Comparison of ENCODE assay signal across 8 mouse cellular contexts in the genomic region with DNA sequence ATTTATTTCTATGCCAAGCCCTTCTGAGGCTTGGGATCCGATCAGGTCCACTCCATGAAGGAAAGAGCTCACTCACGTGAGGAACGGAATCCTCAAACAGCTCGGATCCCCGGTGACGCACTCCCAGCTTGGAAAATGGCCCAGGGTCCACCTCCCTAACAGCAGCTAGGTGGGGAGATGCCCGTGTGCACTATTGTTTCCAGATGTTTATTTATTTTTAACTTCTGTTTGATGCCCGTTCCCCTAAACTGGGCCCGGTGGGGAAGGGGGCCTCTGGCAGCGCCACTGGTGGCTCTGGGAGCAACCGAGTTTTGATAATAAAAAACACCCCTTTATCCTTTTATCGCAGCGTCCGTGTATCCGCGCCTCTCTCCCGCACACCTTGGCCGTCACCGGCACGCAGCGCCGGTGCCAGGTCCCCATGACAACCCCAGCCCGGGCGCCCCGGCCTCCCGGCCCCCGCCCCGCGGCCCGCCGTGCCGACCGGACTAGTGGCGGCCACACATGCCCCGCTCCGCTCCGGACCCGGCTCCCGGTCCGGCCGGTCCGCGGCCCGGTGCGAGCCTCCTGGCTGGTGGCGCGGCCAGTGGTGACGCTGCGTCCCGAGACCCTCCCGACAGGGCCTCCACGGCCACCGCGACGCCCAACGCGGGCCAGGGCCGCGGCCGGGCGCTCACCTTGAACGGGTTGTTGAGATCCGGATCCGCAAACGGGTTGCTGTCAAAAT. TPM values are rescaled to one million over a fixed set of nuclear protein-coding genes. Genes with fewer than 3 reads are reported as not detected.
A peak's percentile ranks its signal among the peaks of the same experiment; 100 is the strongest.
DNase-seq lines count a peak whose midpoint lies in the region; ATAC-seq and TF ChIP-seq lines count a peak whose summit lies in the region.

No protein-coding gene starts in this region.

- in situ Hi-C loops in ES-E14 (cut with MboI; ENCODE audit: low sequenced_read_pairs in 2 of 2, unreplicated experiment in 2 of 2) = no loop called here

- H3K9ac ChIP-seq in ES-E14 (ENCODE audit: insufficient read depth, low read depth, low read length, poor library complexity, severe bottlenecking) = peak overlapping the region; percentile 80
- peak overlapping the region; percentile 94 for H3K9ac ChIP-seq in embryonic facial prominence, embryonic 15.5 days
- peak overlapping the region; percentile 83 for H3K9ac ChIP-seq in heart, postnatal 0 days (replicated peaks; ENCODE audit: low read depth, low read length)

- H3K4me3 ChIP-seq in ES-E14 (ENCODE audit: insufficient read depth in 1 of 2, low read depth in 1 of 2, low read length in 2 of 2, poor library complexity in 1 of 2, severe bottlenecking in 1 of 2) = peak overlapping the region; percentile 93 to 95
- H3K4me3 ChIP-seq in embryonic facial prominence, embryonic 15.5 days (replicated peaks) = peak overlapping the region; percentile 91
- peak overlapping the region; percentile 72 for H3K4me3 ChIP-seq in heart, postnatal 0 days (ENCODE audit: low read depth, low read length)

- H3K4me1 ChIP-seq in ES-E14 (ENCODE audit: control insufficient read depth in 2 of 2, insufficient read depth in 2 of 2, low read length in 2 of 2, poor library complexity in 1 of 2) = no peaks in the 10 kb centered on the region
- H3K4me1 ChIP-seq in embryonic facial prominence, embryonic 15.5 days = peaks cover 13% of the 10 kb centered on the region; the same call in 1 of the 2 replicates
- peaks cover 10% of the 10 kb centered on the region for H3K4me1 ChIP-seq in heart, postnatal 0 days (ENCODE audit: control insufficient read depth, insufficient read depth)

- H3K27ac ChIP-seq in ES-E14 (ENCODE audit: insufficient read depth, low read depth, low read length, poor library complexity, severe bottlenecking) = no peak overlapping the region
- peak overlapping the region; percentile 88 for H3K27ac ChIP-seq in embryonic facial prominence, embryonic 15.5 days (replicated peaks)
- peak overlapping the region; percentile 69 for H3K27ac ChIP-seq in heart, postnatal 0 days (ENCODE audit: low read depth)

- H3K4me2 ChIP-seq in embryonic facial prominence, embryonic 15.5 days (replicated peaks) = peak overlapping the region; percentile 79
- H3K4me2 ChIP-seq in heart, postnatal 0 days (ENCODE audit: low read depth, low read length) = peak overlapping the region; percentile 73

- no peaks in the 10 kb centered on the region for H3K36me3 ChIP-seq in ES-E14 (ENCODE audit: control insufficient read depth, insufficient read depth, low read length, poor library complexity, severe bottlenecking)
- H3K36me3 ChIP-seq in embryonic facial prominence, embryonic 15.5 days = no peaks in the 10 kb centered on the region
- H3K36me3 ChIP-seq in heart, postnatal 0 days (replicated peaks; ENCODE audit: control insufficient read depth, insufficient read depth, low read length) = no peaks in the 10 kb centered on the region

- no peak; the same call in 1 of the 2 replicates for ATAC-seq in embryonic facial prominence, embryonic 15.5 days (ENCODE audit: insufficient number of reproducible peaks, low FRiP score, low TSS enrichment, low read depth)
- peak; percentile 49 for ATAC-seq in heart, postnatal 0 days (ENCODE audit: insufficient read depth, low read depth)

- H3K9me3 ChIP-seq in ES-E14 (ENCODE audit: control insufficient read depth, insufficient read depth, low read depth, low read length) = no peaks in the 10 kb centered on the region
- no peaks in the 10 kb centered on the region for H3K9me3 ChIP-seq in embryonic facial prominence, embryonic 15.5 days (replicated peaks)
- no peaks in the 10 kb centered on the region for H3K9me3 ChIP-seq in heart, postnatal 0 days (replicated peaks; ENCODE audit: control insufficient read depth, low read length)

- TF ChIP-seq CTCF in heart, postnatal 0 days (IDR thresholded peaks at IDR 0.05; ENCODE audit: low read depth) = no peak

- H3K27me3 ChIP-seq in embryonic facial prominence, embryonic 15.5 days = no peaks in the 10 kb centered on the region
- H3K27me3 ChIP-seq in heart, postnatal 0 days (ENCODE audit: control insufficient read depth, insufficient read depth, low read length) = no peaks in the 10 kb centered on the region

- WGBS in embryonic facial prominence, embryonic 15.5 days = under 1% methylated on average over 65 of the region's 65 CpGs
- WGBS in heart, postnatal 0 days = under 1% methylated on average over 65 of the region's 65 CpGs

- no peak for TF ChIP-seq EP300 in heart, postnatal 0 days (IDR thresholded peaks at IDR 0.05; ENCODE audit: low read depth)

- DNase-seq in ES-E14 (ENCODE audit: low read depth, low spot score) = no peak
- peak; percentile 63 for DNase-seq in adrenal gland, postnatal 25 days
- peak; percentile 53 for DNase-seq in heart, postnatal 0 days (ENCODE audit: low spot score)
- peak; percentile 49 to 71 for DNase-seq in kidney, postnatal 36 days
- DNase-seq in lung, postnatal 14 days = peak; percentile 55
- DNase-seq in right cerebral cortex, adult 2 months (ENCODE audit: low spot score in 2 of 2) = peak; percentile 37 to 49
- no peak for DNase-seq in spleen, postnatal 36 days (ENCODE audit: low spot score in 2 of 2)

TF ChIP-seq in ES-E14, 5 proteins besides CTCF, POLR2A, EP300 and RAD21:
- no peak for TF ChIP-seq MAFK (IDR thresholded peaks at IDR 0.05; ENCODE audit: insufficient read depth, low read depth, low read length)
- TF ChIP-seq HCFC1 (IDR thresholded peaks at IDR 0.05; ENCODE audit: borderline replicate concordance, insufficient read depth, low read length) = peak; percentile 49; the same call in 1 of the 2 replicates
- no peak for TF ChIP-seq ZNF384 (IDR thresholded peaks at IDR 0.05; ENCODE audit: low read depth, low read length)
- TF ChIP-seq CHD2 (IDR thresholded peaks at IDR 0.05; ENCODE audit: low read depth, low read length) = no peak
- TF ChIP-seq ZC3H11A (IDR thresholded peaks at IDR 0.05; ENCODE audit: borderline replicate concordance, low read depth, low read length) = no peak

RNA-seq across cellular contexts. Expression of a gene that starts 1.0 kb away (rescaled TPM):
- total RNA-seq in ES-E14 (2012; rRNA removed) = 15.5 and 21.0 TPM in 2 replicates
- 47.7 and 58.7 TPM in 2 replicates for total RNA-seq in adrenal gland, postnatal 25 days (2021)
- 35.8 and 36.7 TPM in 2 replicates for polyA plus RNA-seq in embryonic facial prominence, embryonic 15.5 days (2015; fragmentation: Nextera tagmentation; extraction: Ambion mirVana)
- 12.6 and 14.9 TPM in 2 replicates for total RNA-seq in heart, postnatal 0 days (2014; rRNA removed; ENCODE audit: low replicate concordance)
- 17.5 and 20.9 TPM in 2 replicates for polyA plus RNA-seq in heart, postnatal 0 days (2015; fragmentation: Nextera tagmentation; extraction: Ambion mirVana)

Comparison
In these comparisons a context has a peak if more than half of its experiments do, and no peak if none do; other contexts are left out.
1. DNase-seq: peak in adrenal gland, postnatal 25 days (single experiment), heart, postnatal 0 days (single experiment), kidney, postnatal 36 days (2 of 2), lung, postnatal 14 days (single experiment) and right cerebral cortex, adult 2 months (2 of 2); none in ES-E14 (single experiment) and spleen, postnatal 36 days (0 of 2).
2. Peak in every context shown above with its lines, with median percentiles within 50 percentile points of each other: H3K4me3 ChIP-seq and H3K9ac ChIP-seq.